Mouse (Mus musculus): ENCODE results near the gene Ly6f. TPM values are rescaled to one million over a fixed set of nuclear protein-coding genes. Genes with fewer than 3 reads are reported as not detected.

Ly6f gene
- total and polyA plus RNA-seq, 2 experiments from 2014 or later = not detected

- Histone ChIP-seq H3K27me3 (ENCODE audit: insufficient read depth, low read length) (no peaks in the 10 kb centered on the region), H3K4me3 (ENCODE audit: low read depth, low read length) (no peak overlapping the region), H3K9me3 (ENCODE audit: low read length) (peaks cover 14% of the 10 kb centered on the region; the same call in 1 of the 2 replicates), H3K9ac (no peak overlapping the region), H3K27ac (ENCODE audit: low read depth, low read length) (no peak overlapping the region), H3K4me1 (ENCODE audit: insufficient read depth) (no peaks in the 10 kb centered on the region), H3K36me3 (ENCODE audit: insufficient read depth) (no peaks in the 10 kb centered on the region), H3K4me2 (ENCODE audit: low read depth) (no peak overlapping the region)
- no peak for ATAC-seq
- TF ChIP-seq CTCF (IDR thresholded peaks at IDR 0.05; ENCODE audit: low read depth) = no peak
- no peak for DNase-seq
- WGBS = 88% methylated on average over 3 of the region's 3 CpGs
Measured at GRCm38 (mm10) chr15:75318584-75318983, 50.4 kb downstream of the Ly6f start.

- Histone ChIP-seq H3K36me3 (ENCODE audit: insufficient read depth) (no peaks in the 10 kb centered on the region), H3K4me2 (ENCODE audit: low read depth) (no peak overlapping the region), H3K4me1 (ENCODE audit: insufficient read depth) (no peaks in the 10 kb centered on the region), H3K27ac (ENCODE audit: low read depth, low read length) (no peak overlapping the region), H3K9ac (no peak overlapping the region), H3K27me3 (ENCODE audit: insufficient read depth, low read length) (no peaks in the 10 kb centered on the region), H3K4me3 (ENCODE audit: low read depth, low read length) (no peak overlapping the region), H3K9me3 (ENCODE audit: low read length) (peaks cover 14% of the 10 kb centered on the region; the same call in 1 of the 2 replicates)
- ATAC-seq = no peak
- no peak for DNase-seq
- no peak for TF ChIP-seq CTCF (IDR thresholded peaks at IDR 0.05; ENCODE audit: low read depth)
- 93% methylated on average over 3 of the region's 3 CpGs for WGBS
Measured at GRCm38 (mm10) chr15:75320104-75320503, 51.9 kb downstream of the Ly6f start.

Other genes starting within 250 kb of the Ly6f start
- gene Ly6c1, start 219.6 kb upstream of the Ly6f start, total RNA-seq (2014; rRNA removed) = 22.3 and 28.7 TPM in 2 replicates
- 22.8 and 22.9 TPM in 2 replicates for gene Ly6c1, start 219.6 kb upstream of the Ly6f start, polyA plus RNA-seq (2015; fragmentation: Nextera tagmentation; extraction: Ambion mirVana)
- 0.38 TPM in 1 of 2 replicates, not detected in the other for gene Ly6c2, start 156.5 kb upstream of the Ly6f start, total RNA-seq (2014; rRNA removed)
- 0.40 and 0.62 TPM in 2 replicates for gene Ly6c2, start 156.5 kb upstream of the Ly6f start, polyA plus RNA-seq (2015; fragmentation: Nextera tagmentation; extraction: Ambion mirVana)
- not detected in 2 replicates for gene Ly6g, start 113.2 kb upstream of the Ly6f start, total RNA-seq (2014; rRNA removed)
- not detected in 2 replicates for gene Ly6g, start 113.2 kb upstream of the Ly6f start, polyA plus RNA-seq (2015; fragmentation: Nextera tagmentation; extraction: Ambion mirVana)
- gene BC025446, start 52.0 kb upstream of the Ly6f start, total RNA-seq (2014; rRNA removed) = not detected in 2 replicates
- not detected in 2 replicates for gene BC025446, start 52.0 kb upstream of the Ly6f start, polyA plus RNA-seq (2015; fragmentation: Nextera tagmentation; extraction: Ambion mirVana)